Mouse (Mus musculus): ENCODE measurements around the gene Gm7030. TPM values are rescaled to one million over a fixed set of nuclear protein-coding genes. Genes with fewer than 3 reads are reported as not detected.
"Not testable (repeated sequence)": the region's sequence is repeated elsewhere in the genome, so short reads cannot be mapped to it uniquely, and the experiment has no call there.

The Gm7030 gene
- polyA plus RNA-seq, 1 experiment from 2014 or later, result not detected

- DNase-seq; H3K36me3 ChIP-seq (replicated peaks; ENCODE audit: insufficient read depth, low read length); H3K9me3 ChIP-seq (ENCODE audit: low read length); H3K9ac ChIP-seq (replicated peaks); H3K4me2 ChIP-seq (ENCODE audit: low read depth, low read length); H3K4me3 ChIP-seq (ENCODE audit: low read depth, low read length); H3K4me1 ChIP-seq (ENCODE audit: insufficient read depth); ATAC-seq; H3K27ac ChIP-seq (ENCODE audit: low read depth): not testable (repeated sequence)
- WGBS (ENCODE audit: insufficient replicate concordance), result 53% methylated on average over 1 of the region's 1 CpGs
- H3K27me3 ChIP-seq (ENCODE audit: insufficient read depth, low read length), result peaks cover 21% of the 10 kb centered on the region
These were observed 43.2 kb downstream of the Gm7030 start for GRCm38 (mm10) chr17:36085976-36086375.

DNA sequence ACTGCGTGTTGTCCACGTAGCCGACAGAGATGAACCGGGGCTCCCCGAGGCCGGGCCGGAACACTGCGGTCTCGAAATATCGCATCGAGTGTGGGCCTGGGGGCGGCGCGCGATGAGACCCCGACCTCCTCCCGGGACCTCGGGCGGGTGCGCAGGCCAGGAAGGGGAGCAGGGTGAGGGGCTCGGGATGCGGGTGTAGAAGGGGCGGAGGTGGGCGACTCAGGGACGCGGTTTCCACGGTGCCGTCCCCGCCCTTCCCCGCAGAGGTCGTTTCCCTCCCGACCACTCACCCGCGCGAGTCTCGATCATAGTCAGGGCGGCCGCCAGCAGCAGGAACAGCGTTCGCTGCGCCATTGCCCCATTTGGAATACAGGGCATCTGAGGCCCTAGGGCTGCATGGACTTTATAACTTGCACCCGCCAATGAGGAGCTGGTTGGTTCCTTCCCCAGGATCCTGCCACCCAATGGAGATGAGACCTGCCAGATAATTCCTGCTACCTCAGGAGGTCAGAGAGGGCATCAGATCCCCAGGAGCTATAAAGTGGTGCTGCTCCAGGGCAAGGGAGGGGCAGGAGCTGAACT, 45.3 kb downstream of the Gm7030 start:
- Histone ChIP-seq H3K9me3 (ENCODE audit: low read length) (no peaks in the 10 kb centered on the region), H3K36me3 (replicated peaks; ENCODE audit: insufficient read depth, low read length) (no peaks in the 10 kb centered on the region), H3K27ac (ENCODE audit: low read depth) (no peak overlapping the region), H3K9ac (replicated peaks) (peak overlapping the region; percentile 55), H3K27me3 (ENCODE audit: insufficient read depth, low read length) (peaks cover 21% of the 10 kb centered on the region), H3K4me2 (ENCODE audit: low read depth, low read length) (peak overlapping the region; percentile 87), H3K4me1 (ENCODE audit: insufficient read depth) (peaks cover 4% of the 10 kb centered on the region; the same call in 1 of the 2 replicates), H3K4me3 (ENCODE audit: low read depth, low read length) (peak overlapping the region; percentile 61)
- ATAC-seq (peak; percentile 36; the same call in 1 of the 2 replicates), DNase-seq (peak; percentile 18)
- no peak for TF ChIP-seq CTCF (IDR thresholded peaks at IDR 0.05; ENCODE audit: low read depth)
- TF ChIP-seq EP300 (IDR thresholded peaks at IDR 0.05; ENCODE audit: low read depth), result no peak
- under 1% methylated on average over 40 of the region's 42 CpGs for WGBS (ENCODE audit: insufficient replicate concordance)

- peak; percentile 74 for ATAC-seq
These were observed 45.9 kb downstream of the Gm7030 start for GRCm38 (mm10) chr17:36083266-36083869.

DNA sequence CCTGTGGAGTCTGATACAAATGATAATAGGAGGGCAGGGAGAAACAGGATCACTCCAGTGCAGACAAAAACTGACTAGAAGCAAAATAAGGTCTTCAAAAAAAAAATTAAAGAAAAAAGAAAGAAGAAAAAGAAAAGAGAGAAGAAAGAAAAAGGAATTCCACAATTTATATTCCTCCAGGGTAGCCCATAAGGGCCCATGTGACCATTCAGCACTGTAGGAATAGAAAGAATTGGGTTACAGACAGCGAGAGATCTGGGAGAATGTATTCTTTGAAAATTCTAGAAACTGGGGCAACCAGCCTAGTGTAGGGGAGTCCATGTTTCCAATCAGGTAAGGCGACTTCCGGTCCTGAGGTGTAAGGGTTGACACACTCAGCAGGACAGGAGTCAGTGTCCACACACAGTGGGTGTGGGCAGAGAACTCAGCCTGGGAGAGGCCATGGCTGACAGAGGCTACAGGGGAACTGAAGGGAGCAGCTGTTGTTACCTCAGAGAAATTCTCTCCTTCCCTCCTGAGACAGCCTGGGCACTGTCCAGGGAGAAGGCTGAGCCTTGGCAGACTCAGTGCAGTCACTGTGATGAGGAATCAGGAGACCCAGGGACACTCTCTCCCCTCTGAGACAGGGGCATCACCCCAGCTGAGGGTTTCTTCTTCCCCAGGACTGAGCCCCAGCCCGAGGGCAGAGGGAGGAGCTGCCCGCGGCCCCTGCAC, 46.5 kb downstream of the Gm7030 start:
- not testable (repeated sequence) for H3K4me1 ChIP-seq (ENCODE audit: insufficient read depth); DNase-seq; H3K27ac ChIP-seq (ENCODE audit: low read depth); H3K9me3 ChIP-seq (ENCODE audit: low read length); H3K9ac ChIP-seq (replicated peaks); ATAC-seq; H3K36me3 ChIP-seq (replicated peaks; ENCODE audit: insufficient read depth, low read length)
- peaks cover 21% of the 10 kb centered on the region for H3K27me3 ChIP-seq (ENCODE audit: insufficient read depth, low read length)
- WGBS (ENCODE audit: insufficient replicate concordance), result 26% methylated on average over 5 of the region's 6 CpGs
- H3K4me3 ChIP-seq (ENCODE audit: low read depth, low read length), result peak overlapping the region; percentile 61
- peak overlapping the region; percentile 87 for H3K4me2 ChIP-seq (ENCODE audit: low read depth, low read length)

More at GRCm38 (mm10) chr17:36083266-36083869, 45.9 kb downstream of the Gm7030 start:
- DNase-seq, result peak; percentile 71
- TF ChIP-seq CTCF (IDR thresholded peaks at IDR 0.05; ENCODE audit: low read depth) (no peak), EP300 (IDR thresholded peaks at IDR 0.05; ENCODE audit: low read depth) (no peak)
- Histone ChIP-seq H3K27ac (ENCODE audit: low read depth) (no peak overlapping the region), H3K27me3 (ENCODE audit: insufficient read depth, low read length) (peaks cover 21% of the 10 kb centered on the region), H3K4me2 (ENCODE audit: low read depth, low read length) (peak overlapping the region; percentile 87), H3K4me1 (ENCODE audit: insufficient read depth) (peaks cover 4% of the 10 kb centered on the region; the same call in 1 of the 2 replicates), H3K9ac (replicated peaks) (peak overlapping the region; percentile 55), H3K9me3 (ENCODE audit: low read length) (no peaks in the 10 kb centered on the region), H3K4me3 (ENCODE audit: low read depth, low read length) (peak overlapping the region; percentile 61), H3K36me3 (replicated peaks; ENCODE audit: insufficient read depth, low read length) (no peaks in the 10 kb centered on the region)
- 1% methylated on average over 46 of the region's 46 CpGs for WGBS (ENCODE audit: insufficient replicate concordance)

DNA sequence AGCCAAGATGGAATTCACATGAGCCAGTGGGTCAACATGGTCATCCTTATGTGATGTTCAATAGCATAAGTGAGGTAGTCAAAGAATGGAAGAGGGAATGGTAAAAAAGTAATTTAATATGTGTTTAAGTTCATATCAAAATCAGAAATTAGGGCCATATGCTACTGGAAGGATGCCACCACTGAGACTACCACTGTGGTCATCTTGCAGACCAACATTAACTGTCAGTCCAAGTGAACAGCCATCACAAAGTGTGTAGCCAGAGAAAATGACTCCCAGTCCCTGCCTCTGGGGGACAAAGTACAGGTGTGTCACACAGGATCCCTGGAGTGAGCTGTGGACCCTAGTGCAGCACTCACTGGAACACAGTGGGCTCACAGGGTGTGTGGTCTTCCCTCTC, 47.3 kb downstream of the Gm7030 start:
- H3K4me1 ChIP-seq (ENCODE audit: insufficient read depth); H3K9me3 ChIP-seq (ENCODE audit: low read length); H3K36me3 ChIP-seq (replicated peaks; ENCODE audit: insufficient read depth, low read length); H3K4me2 ChIP-seq (ENCODE audit: low read depth, low read length); ATAC-seq; H3K4me3 ChIP-seq (ENCODE audit: low read depth, low read length); H3K9ac ChIP-seq (replicated peaks); DNase-seq; H3K27ac ChIP-seq (ENCODE audit: low read depth): not testable (repeated sequence)
- H3K27me3 ChIP-seq (ENCODE audit: insufficient read depth, low read length), result peaks cover 21% of the 10 kb centered on the region

- H3K4me1 ChIP-seq (ENCODE audit: insufficient read depth), result no peaks in the 10 kb centered on the region
- H3K4me2 ChIP-seq (ENCODE audit: low read depth, low read length), result no peak overlapping the region
- no peak overlapping the region for H3K9ac ChIP-seq (replicated peaks)
- 28% methylated on average over 2 of the region's 2 CpGs for WGBS (ENCODE audit: insufficient replicate concordance)
- peak; percentile 57 for ATAC-seq
- TF ChIP-seq EP300 (IDR thresholded peaks at IDR 0.05; ENCODE audit: low read depth) (no peak), CTCF (IDR thresholded peaks at IDR 0.05; ENCODE audit: low read depth) (peak; percentile 81)
- no peaks in the 10 kb centered on the region for H3K9me3 ChIP-seq (ENCODE audit: low read length)
- peak; percentile 85 for DNase-seq
- H3K4me3 ChIP-seq (ENCODE audit: low read depth, low read length), result no peak overlapping the region
- no peak overlapping the region for H3K27ac ChIP-seq (ENCODE audit: low read depth)
- no peaks in the 10 kb centered on the region for H3K36me3 ChIP-seq (replicated peaks; ENCODE audit: insufficient read depth, low read length)
- no peaks in the 10 kb centered on the region for H3K27me3 ChIP-seq (ENCODE audit: insufficient read depth, low read length)
These were observed 68.4 kb downstream of the Gm7030 start for GRCm38 (mm10) chr17:36060829-36061228.

Other genes starting within 250 kb of the Gm7030 start
- gene Dhx16, start 249.6 kb downstream of the Gm7030 start, polyA plus RNA-seq (2015; fragmentation: Nextera tagmentation; extraction: Ambion mirVana), result 14.3 and 15.6 TPM in 2 replicates
- gene 2310061I04Rik, start 232.0 kb downstream of the Gm7030 start, polyA plus RNA-seq (2015; fragmentation: Nextera tagmentation; extraction: Ambion mirVana), result 15.6 and 16.9 TPM in 2 replicates
- 3.4 and 4.8 TPM in 2 replicates for gene Atat1, start 219.3 kb downstream of the Gm7030 start, polyA plus RNA-seq (2015; fragmentation: Nextera tagmentation; extraction: Ambion mirVana)
- 81.2 and 82.4 TPM in 2 replicates for gene Mrps18b, start 213.0 kb downstream of the Gm7030 start, polyA plus RNA-seq (2015; fragmentation: Nextera tagmentation; extraction: Ambion mirVana)
- 10.0 and 15.9 TPM in 2 replicates for gene Ppp1r10, start 213.0 kb downstream of the Gm7030 start, polyA plus RNA-seq (2015; fragmentation: Nextera tagmentation; extraction: Ambion mirVana)
- 37.8 and 47.7 TPM in 2 replicates for gene Abcf1, start 159.7 kb downstream of the Gm7030 start, polyA plus RNA-seq (2015; fragmentation: Nextera tagmentation; extraction: Ambion mirVana)
- 9.5 and 10.8 TPM in 2 replicates for gene Gnl1, start 149.6 kb downstream of the Gm7030 start, polyA plus RNA-seq (2015; fragmentation: Nextera tagmentation; extraction: Ambion mirVana)
- 6.1 and 6.3 TPM in 2 replicates for gene Prr3, start 149.2 kb downstream of the Gm7030 start, polyA plus RNA-seq (2015; fragmentation: Nextera tagmentation; extraction: Ambion mirVana)
- 4.6 and 5.4 TPM in 2 replicates for gene H2-T24, start 108.9 kb downstream of the Gm7030 start, polyA plus RNA-seq (2015; fragmentation: Nextera tagmentation; extraction: Ambion mirVana)
- gene H2-T23, start 96.6 kb downstream of the Gm7030 start, polyA plus RNA-seq (2015; fragmentation: Nextera tagmentation; extraction: Ambion mirVana), result 113 and 120 TPM in 2 replicates
- 16.2 and 17.1 TPM in 2 replicates for gene H2-T22, start 86.7 kb downstream of the Gm7030 start, polyA plus RNA-seq (2015; fragmentation: Nextera tagmentation; extraction: Ambion mirVana)
- not detected in 2 replicates for gene Gm6034, start 86.5 kb downstream of the Gm7030 start, polyA plus RNA-seq (2015; fragmentation: Nextera tagmentation; extraction: Ambion mirVana)
- 0.12 TPM in 1 of 2 replicates, not detected in the other for gene Gm11127, start 71.1 kb downstream of the Gm7030 start, polyA plus RNA-seq (2015; fragmentation: Nextera tagmentation; extraction: Ambion mirVana)
- gene Gm19684, start 7.7 kb downstream of the Gm7030 start, polyA plus RNA-seq (2015; fragmentation: Nextera tagmentation; extraction: Ambion mirVana), result not detected in 2 replicates
- not detected in 2 replicates for gene Gm8909, start 39.1 kb upstream of the Gm7030 start, polyA plus RNA-seq (2015; fragmentation: Nextera tagmentation; extraction: Ambion mirVana)
- gene H2-T3, start 60.9 kb upstream of the Gm7030 start, polyA plus RNA-seq (2015; fragmentation: Nextera tagmentation; extraction: Ambion mirVana), result not detected in 2 replicates
- gene Rpp21, start 128.6 kb upstream of the Gm7030 start, polyA plus RNA-seq (2015; fragmentation: Nextera tagmentation; extraction: Ambion mirVana), result 53.2 and 55.1 TPM in 2 replicates
- gene Trim39, start 142.8 kb upstream of the Gm7030 start, polyA plus RNA-seq (2015; fragmentation: Nextera tagmentation; extraction: Ambion mirVana), result 2.7 and 3.6 TPM in 2 replicates
- gene H2-M10.2, start 157.1 kb upstream of the Gm7030 start, polyA plus RNA-seq (2015; fragmentation: Nextera tagmentation; extraction: Ambion mirVana), result not detected in 2 replicates
- not detected in 2 replicates for gene H2-M10.1, start 196.7 kb upstream of the Gm7030 start, polyA plus RNA-seq (2015; fragmentation: Nextera tagmentation; extraction: Ambion mirVana)
- gene H2-M10.3, start 239.0 kb upstream of the Gm7030 start, polyA plus RNA-seq (2015; fragmentation: Nextera tagmentation; extraction: Ambion mirVana), result not detected in 2 replicates